Mouse (Mus musculus): ENCODE measurements around the gene Dhx57. TPM values are rescaled to one million over a fixed set of nuclear protein-coding genes. Genes with fewer than 3 reads are reported as not detected.
A peak's percentile ranks its signal among the peaks of the same experiment; 100 is the strongest.

The Dhx57 gene
- polyA plus RNA-seq, 1 experiment from 2014 or later: 15.2 TPM

DNA sequence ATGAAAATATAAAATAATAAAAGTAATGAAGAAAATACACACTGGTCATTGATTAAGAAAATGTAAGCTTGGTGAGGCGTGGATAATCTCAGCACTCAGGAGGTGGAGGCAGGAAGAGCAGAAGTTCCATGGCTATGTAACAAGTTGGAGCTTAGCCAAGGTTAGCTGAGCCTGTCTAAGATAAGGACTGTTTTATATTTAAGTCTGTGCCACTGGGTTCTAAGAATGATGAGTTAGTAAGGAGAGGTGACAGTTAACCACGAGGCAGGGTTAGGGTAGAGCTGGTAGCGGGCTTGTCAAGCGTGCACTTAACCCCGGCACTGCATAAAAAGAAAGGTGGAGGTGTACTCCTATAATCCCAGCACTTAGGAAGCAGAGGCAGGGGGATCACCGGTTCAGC is 32.0 kb upstream of the Dhx57 start:
- no peak for TF ChIP-seq CTCF (IDR thresholded peaks at IDR 0.05; ENCODE audit: low read depth)
- H3K4me1 ChIP-seq (ENCODE audit: insufficient read depth): no peaks in the 10 kb centered on the region
- ATAC-seq (ENCODE audit: insufficient read depth): no peak
- H3K27me3 ChIP-seq (ENCODE audit: insufficient read depth, low read length): no peaks in the 10 kb centered on the region
- no peak overlapping the region for H3K27ac ChIP-seq (ENCODE audit: low read depth)
- no peaks in the 10 kb centered on the region for H3K9me3 ChIP-seq (ENCODE audit: low read depth, low read length)
- 71% methylated on average over 6 of the region's 6 CpGs for WGBS
- H3K36me3 ChIP-seq (ENCODE audit: insufficient read depth): no peaks in the 10 kb centered on the region
- peak; percentile 39 for DNase-seq
- no peak overlapping the region for H3K9ac ChIP-seq
- no peak overlapping the region for H3K4me3 ChIP-seq (ENCODE audit: low read depth, low read length)
- H3K4me2 ChIP-seq: no peak overlapping the region

DNA sequence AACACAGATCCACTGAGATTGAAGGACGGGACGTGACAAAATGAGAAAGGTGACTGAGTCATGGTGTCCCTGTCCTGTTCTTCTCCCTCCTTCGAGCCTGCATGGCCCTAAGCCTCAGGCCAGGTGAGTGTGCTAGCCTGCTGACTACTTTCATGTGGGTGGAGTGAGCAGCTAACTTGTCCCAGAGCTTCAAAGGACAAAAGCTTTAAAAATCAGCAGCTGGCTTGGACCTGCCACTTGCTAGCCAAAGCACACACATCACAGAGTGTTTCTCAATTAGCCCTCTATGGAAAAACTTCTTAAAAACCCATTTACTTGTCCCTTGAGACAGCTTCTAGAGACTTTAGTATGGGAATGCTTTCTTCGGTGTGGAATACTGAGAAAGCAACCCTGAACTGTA is 22.1 kb upstream of the Dhx57 start:
- no peak overlapping the region for H3K9ac ChIP-seq
- no peaks in the 10 kb centered on the region for H3K4me1 ChIP-seq (ENCODE audit: insufficient read depth)
- H3K9me3 ChIP-seq (ENCODE audit: low read depth, low read length): no peaks in the 10 kb centered on the region
- H3K4me2 ChIP-seq: no peak overlapping the region
- ATAC-seq (ENCODE audit: insufficient read depth) (no peak), DNase-seq (no peak)
- WGBS: 84% methylated on average over 4 of the region's 4 CpGs
- H3K36me3 ChIP-seq (ENCODE audit: insufficient read depth): no peaks in the 10 kb centered on the region
- no peaks in the 10 kb centered on the region for H3K27me3 ChIP-seq (ENCODE audit: insufficient read depth, low read length)
- H3K4me3 ChIP-seq (ENCODE audit: low read depth, low read length): no peak overlapping the region
- H3K27ac ChIP-seq (ENCODE audit: low read depth): no peak overlapping the region
- no peak for TF ChIP-seq CTCF (IDR thresholded peaks at IDR 0.05; ENCODE audit: low read depth)

DNA sequence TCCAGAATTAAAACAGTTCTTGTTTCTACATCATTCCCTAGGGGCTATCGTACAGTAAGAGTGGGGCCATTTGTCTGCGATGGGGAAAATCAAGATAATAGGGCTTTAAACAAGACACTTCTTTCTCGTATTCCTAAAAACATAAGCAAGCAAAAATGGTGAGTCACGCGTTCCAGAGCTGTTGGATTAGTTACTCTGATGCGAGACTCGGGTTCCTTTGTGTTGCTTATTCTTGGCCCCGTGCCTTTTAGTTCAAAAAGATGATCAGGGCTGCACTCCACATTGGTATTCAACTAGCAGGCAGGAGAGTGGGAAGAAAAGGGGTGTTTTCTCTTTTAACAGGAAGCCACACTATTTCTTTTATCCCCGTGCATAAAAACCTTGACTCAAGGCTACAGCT is 21.5 kb upstream of the Dhx57 start:
- H3K4me1 ChIP-seq (ENCODE audit: insufficient read depth): no peaks in the 10 kb centered on the region
- no peaks in the 10 kb centered on the region for H3K36me3 ChIP-seq (ENCODE audit: insufficient read depth)
- no peak overlapping the region for H3K27ac ChIP-seq (ENCODE audit: low read depth)
- no peak overlapping the region for H3K4me3 ChIP-seq (ENCODE audit: low read depth, low read length)
- 58% methylated on average over 9 of the region's 9 CpGs for WGBS
- no peaks in the 10 kb centered on the region for H3K9me3 ChIP-seq (ENCODE audit: low read depth, low read length)
- no peak overlapping the region for H3K4me2 ChIP-seq
- H3K9ac ChIP-seq: no peak overlapping the region
- ATAC-seq (ENCODE audit: insufficient read depth) (no peak), DNase-seq (no peak)
- TF ChIP-seq CTCF (IDR thresholded peaks at IDR 0.05; ENCODE audit: low read depth): no peak
- H3K27me3 ChIP-seq (ENCODE audit: insufficient read depth, low read length): no peaks in the 10 kb centered on the region

DNA sequence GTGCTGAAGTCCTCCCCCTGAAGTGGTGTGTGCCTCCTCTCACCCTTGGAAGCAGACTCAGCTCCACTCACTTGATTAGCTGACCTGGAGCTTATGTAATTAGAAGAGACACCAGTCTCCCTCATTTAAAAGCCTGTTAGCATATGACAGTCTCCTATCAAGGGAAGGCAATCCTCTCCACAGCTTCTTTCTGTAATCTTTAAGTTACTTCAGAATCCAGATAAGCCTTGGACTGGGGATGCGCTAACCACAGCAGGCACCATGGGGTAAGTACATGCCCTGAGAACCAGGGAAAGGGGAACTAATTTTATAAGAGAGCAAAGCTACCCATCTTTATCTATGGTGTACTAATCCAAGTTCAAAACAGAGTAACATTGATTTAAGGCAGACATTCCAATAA is 17.0 kb upstream of the Dhx57 start, which contains the start of gene Arhgef33:
TSS of gene Arhgef33 (plus strand) at position 157 of the 400 bp plus-strand sequence.
- WGBS: 88% methylated on average over 1 of the region's 1 CpGs
- H3K27me3 ChIP-seq (ENCODE audit: insufficient read depth, low read length): no peaks in the 10 kb centered on the region
- H3K4me2 ChIP-seq: no peak within 1 kb of the TSS
- TF ChIP-seq CTCF (IDR thresholded peaks at IDR 0.05; ENCODE audit: low read depth): no peak
- ATAC-seq (ENCODE audit: insufficient read depth) (no peak), DNase-seq (no peak)
- H3K4me1 ChIP-seq (ENCODE audit: insufficient read depth): no peaks in the 10 kb centered on the region
- H3K9me3 ChIP-seq (ENCODE audit: low read depth, low read length): no peaks in the 10 kb centered on the region
- H3K36me3 ChIP-seq (ENCODE audit: insufficient read depth): no peaks in the 10 kb centered on the region
- H3K9ac ChIP-seq: no peak within 1 kb of the TSS
- no peak within 1 kb of the TSS for H3K4me3 ChIP-seq (ENCODE audit: low read depth, low read length)
- H3K27ac ChIP-seq (ENCODE audit: low read depth): no peak within 1 kb of the TSS

GRCm38 (mm10) chr17:80298844-80299243 is 8.6 kb upstream of the Dhx57 start:
- no peak for TF ChIP-seq CTCF (IDR thresholded peaks at IDR 0.05; ENCODE audit: low read depth)
- Histone ChIP-seq H3K27ac (ENCODE audit: low read depth) (no peak overlapping the region), H3K4me3 (ENCODE audit: low read depth, low read length) (no peak overlapping the region), H3K4me2 (no peak overlapping the region), H3K4me1 (ENCODE audit: insufficient read depth) (no peaks in the 10 kb centered on the region), H3K27me3 (ENCODE audit: insufficient read depth, low read length) (no peaks in the 10 kb centered on the region), H3K9me3 (ENCODE audit: low read depth, low read length) (no peaks in the 10 kb centered on the region), H3K9ac (no peak overlapping the region), H3K36me3 (ENCODE audit: insufficient read depth) (no peaks in the 10 kb centered on the region)
- DNase-seq (no peak), ATAC-seq (ENCODE audit: insufficient read depth) (no peak)
- 90% methylated on average over 5 of the region's 5 CpGs for WGBS

GRCm38 (mm10) chr17:80295258-80295657 is 5.0 kb upstream of the Dhx57 start:
- Histone ChIP-seq H3K9ac (no peak overlapping the region), H3K27me3 (ENCODE audit: insufficient read depth, low read length) (no peaks in the 10 kb centered on the region), H3K27ac (ENCODE audit: low read depth) (no peak overlapping the region), H3K36me3 (ENCODE audit: insufficient read depth) (no peaks in the 10 kb centered on the region), H3K9me3 (ENCODE audit: low read depth, low read length) (no peaks in the 10 kb centered on the region), H3K4me2 (no peak overlapping the region), H3K4me1 (ENCODE audit: insufficient read depth) (no peaks in the 10 kb centered on the region), H3K4me3 (ENCODE audit: low read depth, low read length) (no peak overlapping the region)
- no peak for TF ChIP-seq CTCF (IDR thresholded peaks at IDR 0.05; ENCODE audit: low read depth)
- DNase-seq (no peak), ATAC-seq (ENCODE audit: insufficient read depth) (no peak)
- 84% methylated on average over 5 of the region's 5 CpGs for WGBS

DNA sequence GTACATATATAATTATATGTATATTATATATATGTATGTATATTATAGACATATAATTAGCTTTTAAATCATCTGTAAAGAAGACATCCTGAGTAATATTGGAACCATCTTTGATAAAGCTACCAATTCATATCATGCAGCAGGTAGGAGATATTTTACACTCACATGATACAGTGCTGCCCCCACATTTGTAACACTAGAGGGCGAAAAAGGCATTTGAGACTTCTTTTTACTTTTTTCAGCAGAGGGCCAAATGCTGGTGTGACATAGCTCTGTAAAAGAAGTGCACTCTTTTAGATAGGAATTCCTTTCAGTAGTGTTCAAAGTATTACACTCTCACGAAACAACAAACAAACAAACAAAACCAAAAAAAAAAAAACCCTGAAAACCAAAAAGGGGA is 872 bp upstream of the Dhx57 start:
- ATAC-seq (ENCODE audit: insufficient read depth): peak; percentile 11; the same call in 1 of the 2 replicates
- Histone ChIP-seq H3K27ac (ENCODE audit: low read depth) (no peak overlapping the region), H3K4me1 (ENCODE audit: insufficient read depth) (no peaks in the 10 kb centered on the region), H3K36me3 (ENCODE audit: insufficient read depth) (no peaks in the 10 kb centered on the region), H3K9ac (no peak overlapping the region), H3K4me2 (no peak overlapping the region), H3K27me3 (ENCODE audit: insufficient read depth, low read length) (no peaks in the 10 kb centered on the region), H3K4me3 (ENCODE audit: low read depth, low read length) (no peak overlapping the region), H3K9me3 (ENCODE audit: low read depth, low read length) (no peaks in the 10 kb centered on the region)
- DNase-seq: peak; percentile 86
- TF ChIP-seq CTCF (IDR thresholded peaks at IDR 0.05; ENCODE audit: low read depth): peak; percentile 79
- WGBS: 11% methylated on average over 2 of the region's 2 CpGs
